Mouse (Mus musculus) leukemia stem cell, adult 10-12 weeks (primary cell): ENCODE results near the gene Defb26. TPM values are rescaled to one million over a fixed set of nuclear protein-coding genes. Genes with fewer than 3 reads are reported as not detected.

Source experiments
- polyA plus RNA-seq: library from polyadenylated mRNA; stranded (reverse); fragments of >175 nt; gene quantifications from 2 replicates; pipeline ENCODE4 v1.2.3, GENCODE M21; 2012; ENCODE audit warnings: low replicate concordance

Defb26 gene
- polyA plus RNA-seq: not detected in 2 replicates

DNA sequence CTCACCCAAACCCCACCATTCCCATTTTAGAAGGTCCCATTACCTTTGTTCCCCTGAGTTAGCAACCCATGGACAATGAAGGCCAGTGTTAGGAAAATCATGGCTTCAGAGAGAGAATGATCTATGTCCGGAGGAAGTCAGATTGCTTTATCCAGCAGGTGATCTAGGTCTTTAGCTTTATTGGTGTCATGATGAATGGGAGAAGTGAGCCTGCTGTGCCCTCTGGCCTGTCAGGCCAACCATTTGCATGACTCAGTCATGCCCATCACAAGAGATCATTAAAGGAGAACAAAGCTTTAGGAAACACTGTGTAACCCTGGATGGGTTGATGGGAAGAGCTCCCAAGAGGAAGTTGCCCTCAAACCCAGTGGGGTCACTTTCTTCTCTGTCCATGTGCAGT lies at the start of gene Defb26:
Gene Defb26, minus strand, starts transcription at position 101 of the 400 bp plus-strand sequence.

DNA sequence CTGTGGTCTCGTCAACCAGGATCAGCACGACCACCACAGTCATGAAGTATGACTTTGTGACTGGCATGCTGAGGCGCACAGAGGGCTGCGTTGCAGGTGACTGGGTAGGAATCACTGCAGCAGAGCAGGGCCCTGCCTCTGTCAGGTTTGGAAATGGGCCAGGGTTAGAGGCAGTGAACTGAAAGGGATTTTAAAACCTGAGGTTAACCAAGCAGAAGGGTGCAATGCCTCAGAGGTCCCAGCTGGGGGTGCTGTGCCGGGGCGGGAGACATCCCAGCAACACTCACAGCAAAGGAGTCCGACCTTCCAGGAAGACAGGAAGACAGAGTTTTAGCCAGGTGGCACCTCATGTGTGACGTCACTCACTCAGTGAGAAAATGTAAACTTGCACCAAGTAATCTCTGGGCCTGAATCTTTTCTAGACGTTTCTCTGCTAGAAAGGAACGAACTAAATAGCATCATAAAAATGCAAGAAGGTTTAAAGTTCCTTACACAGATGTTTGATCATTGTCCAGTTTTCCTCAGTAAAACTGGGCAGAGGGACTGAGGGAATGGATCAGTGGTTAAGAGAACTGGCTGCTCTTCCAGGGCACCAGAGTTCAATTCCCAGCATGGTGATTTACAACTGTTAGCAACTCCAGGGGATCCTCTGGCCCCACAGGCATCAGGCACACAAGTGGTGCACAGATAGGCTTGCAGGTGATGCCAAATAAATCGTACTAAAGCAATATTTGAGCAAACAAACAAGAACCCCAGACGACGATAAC lies 28.6 kb upstream of the Defb26 start, which contains the start of gene Defb29:
Gene Defb29, minus strand, starts transcription at position 155 of the 767 bp plus-strand sequence.

DNA sequence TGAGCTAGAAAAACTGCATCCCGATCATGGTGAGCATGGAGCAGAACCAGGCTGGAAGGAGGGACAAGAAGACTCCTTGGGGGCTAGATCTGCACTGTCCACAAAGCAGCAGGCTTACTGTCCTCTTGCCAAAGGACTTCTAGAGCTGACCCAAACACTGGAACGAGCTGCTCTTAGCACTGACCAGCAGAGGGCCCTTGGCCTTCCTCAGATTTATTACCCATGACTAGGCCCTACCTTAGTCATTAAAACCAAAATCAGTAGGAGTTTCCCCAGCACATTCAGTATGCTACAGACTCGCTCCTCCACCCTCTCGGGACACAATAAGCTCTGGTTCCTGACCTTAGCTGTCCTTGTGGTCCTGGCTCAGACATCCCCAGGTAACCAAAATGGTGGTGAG lies 6.5 kb upstream of the Defb26 start, which contains the start of gene Defb28:
Gene Defb28, plus strand, starts transcription at position 275 of the 400 bp plus-strand sequence.

DNA sequence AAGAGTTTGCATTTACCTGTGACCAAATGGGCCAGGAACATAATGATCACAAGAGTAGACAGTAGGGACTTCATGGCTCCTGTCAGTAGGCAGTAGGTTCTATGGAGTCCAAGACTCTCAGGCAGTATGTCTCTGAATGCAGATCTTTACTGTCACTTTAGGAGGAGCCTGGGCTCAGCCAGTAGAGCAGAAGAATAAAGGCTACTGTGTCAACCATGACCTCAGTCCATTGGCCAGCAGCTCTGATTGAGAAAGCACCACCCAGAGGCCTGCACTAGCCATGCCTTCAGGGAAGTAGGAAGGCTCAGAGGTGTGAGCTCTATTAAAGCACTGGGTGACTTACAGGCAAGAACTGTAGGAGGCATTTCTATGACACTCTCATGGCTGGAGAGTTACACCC lies 21.5 kb downstream of the Defb26 start, which contains the start of gene Defb22:
Gene Defb22, minus strand, starts transcription at position 101 of the 400 bp plus-strand sequence.

DNA sequence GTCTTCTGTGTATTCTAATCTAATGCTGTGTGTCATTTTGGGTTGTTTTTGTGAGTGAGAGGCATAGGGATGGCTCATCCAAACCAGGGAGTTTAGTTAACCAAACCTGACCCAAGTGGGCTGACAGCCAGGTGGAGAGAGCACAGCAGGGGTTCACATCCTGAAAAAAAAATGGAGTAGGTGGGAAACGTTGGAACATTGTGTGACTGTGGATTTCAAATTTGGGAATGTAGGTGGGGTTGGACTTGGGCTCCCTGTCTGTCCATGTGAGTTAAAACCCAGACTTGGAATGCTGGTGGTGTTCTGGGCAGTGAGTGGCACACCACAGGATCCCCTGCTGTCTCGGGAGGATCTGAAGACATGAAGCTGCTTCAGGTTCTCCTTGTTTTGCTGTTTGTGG lies 34.7 kb downstream of the Defb26 start, which contains the start of gene Defb20:
Gene Defb20, plus strand, starts transcription at position 301 of the 400 bp plus-strand sequence.

DNA sequence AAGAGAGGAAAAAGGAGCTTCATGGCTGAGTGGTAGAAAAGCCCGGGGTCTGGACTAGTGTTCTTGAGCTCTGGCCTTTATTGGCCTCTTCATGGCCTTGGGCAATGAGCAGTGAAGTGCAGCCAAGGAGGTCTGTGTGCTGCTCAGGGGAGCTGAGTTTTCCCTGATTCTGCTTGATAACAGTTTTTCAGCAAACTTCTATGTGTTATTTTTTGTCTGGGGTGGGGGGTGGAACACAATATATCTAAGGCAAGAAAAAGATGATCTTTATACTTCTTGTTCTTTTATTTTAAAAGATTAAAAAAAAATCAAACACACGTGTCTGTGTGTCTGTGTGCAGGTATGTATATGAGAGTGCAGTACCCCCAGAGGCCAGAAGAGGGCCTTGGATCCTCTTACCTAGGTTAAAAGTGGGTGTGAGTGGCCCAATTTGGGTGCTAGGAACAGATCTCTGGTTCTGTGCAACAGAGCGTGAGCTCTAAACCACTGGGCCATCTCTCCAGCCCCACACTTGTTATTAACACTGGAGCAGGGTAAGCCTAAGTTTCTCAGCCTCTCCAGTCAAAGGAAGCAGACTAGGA lies 46.8 kb downstream of the Defb26 start, which contains the start of gene Defb23:
Gene Defb23, minus strand, starts transcription at position 51 of the 581 bp plus-strand sequence.

Other genes starting within 250 kb of the Defb26 start
- gene Tbc1d20, start 217.9 kb downstream of the Defb26 start, polyA plus RNA-seq: 11.0 and 17.6 TPM in 2 replicates
- gene Rbck1, start 179.0 kb downstream of the Defb26 start, polyA plus RNA-seq: 305 and 315 TPM in 2 replicates
- 52.4 and 88.1 TPM in 2 replicates for gene Trib3, start 167.7 kb downstream of the Defb26 start, polyA plus RNA-seq
- gene Nrsn2, start 135.1 kb downstream of the Defb26 start, polyA plus RNA-seq: not detected in 2 replicates
- 83.5 and 117 TPM in 2 replicates for gene Sox12, start 113.6 kb downstream of the Defb26 start, polyA plus RNA-seq
- 11.5 and 15.2 TPM in 2 replicates for gene Zcchc3, start 96.7 kb downstream of the Defb26 start, polyA plus RNA-seq
- gene 6820408C15Rik, start 96.1 kb downstream of the Defb26 start, polyA plus RNA-seq: 0.20 TPM in 1 of 2 replicates, not detected in the other
- not detected in 2 replicates for gene Defb23, start 47.1 kb downstream of the Defb26 start, polyA plus RNA-seq
- gene Defb20, start 34.6 kb downstream of the Defb26 start, polyA plus RNA-seq: not detected in 2 replicates
- gene Defb22, start 21.6 kb downstream of the Defb26 start, polyA plus RNA-seq: not detected in 2 replicates
- not detected in 2 replicates for gene Defb28, start 6.6 kb upstream of the Defb26 start, polyA plus RNA-seq
- not detected in 2 replicates for gene Defb29, start 28.4 kb upstream of the Defb26 start, polyA plus RNA-seq
- gene Gm17416, start 57.6 kb upstream of the Defb26 start, polyA plus RNA-seq: not detected in 2 replicates
- gene Defb21, start 61.1 kb upstream of the Defb26 start, polyA plus RNA-seq: not detected in 2 replicates
- gene Defb19, start 68.6 kb upstream of the Defb26 start, polyA plus RNA-seq: not detected in 2 replicates
- gene Defb45, start 87.7 kb upstream of the Defb26 start, polyA plus RNA-seq: not detected in 2 replicates
- gene Defb36, start 92.6 kb upstream of the Defb26 start, polyA plus RNA-seq: not detected in 2 replicates
- gene Defb25, start 111.4 kb upstream of the Defb26 start, polyA plus RNA-seq: not detected in 2 replicates
- gene Rem1, start 115.3 kb upstream of the Defb26 start, polyA plus RNA-seq: 0.80 and 2.1 TPM in 2 replicates
- 109 and 191 TPM in 2 replicates for gene H13, start 157.8 kb upstream of the Defb26 start, polyA plus RNA-seq
- gene Mcts2, start 175.3 kb upstream of the Defb26 start, polyA plus RNA-seq: 2.2 TPM in 1 of 2 replicates, not detected in the other
- gene Id1, start 224.6 kb upstream of the Defb26 start, polyA plus RNA-seq: 2.9 and 6.2 TPM in 2 replicates
- gene Cox4i2, start 242.5 kb upstream of the Defb26 start, polyA plus RNA-seq: 0.35 TPM in 1 of 2 replicates, not detected in the other